Comparison of ENCODE assay signal across 8 mouse cellular contexts in genomic region chr3:121535813-121536504, GRCm38 (mm10). TPM values are rescaled to one million over a fixed set of nuclear protein-coding genes. Genes with fewer than 3 reads are reported as not detected.
DNase-seq lines count a peak whose midpoint lies in the region.

No protein-coding gene starts in this region.

- peak; percentile 31 for DNase-seq in gastrocnemius, postnatal 10 days
- no peak for DNase-seq in gastrocnemius, adult 8-10 months (ENCODE audit: low spot score in 2 of 2)
- DNase-seq in urinary bladder, postnatal 14 days (ENCODE audit: low spot score), result peak; percentile 54
- no peak for DNase-seq in urinary bladder, postnatal 25 days (ENCODE audit: low spot score)
- peak; percentile 68 to 70 for DNase-seq in cerebellum, postnatal 14 days
- DNase-seq in kidney, postnatal 4 days, result peak; percentile 60 to 66
- DNase-seq in mesoderm, embryonic 11.5 days (ENCODE audit: low read depth, low spot score), result peak; percentile 63
- DNase-seq in urinary bladder, postnatal 10 days (ENCODE audit: low spot score), result no peak

RNA-seq across cellular contexts. Expression of gene Slc44a3, which starts 3.8 kb away (rescaled TPM):
- under 1 TPM; 0.18 to 0.33 TPM for total RNA-seq in gastrocnemius, postnatal 10 days (2021)
- under 1 TPM in 1 of 4 experiments, not detected in 3; 0.34 TPM for total RNA-seq in gastrocnemius, adult 8-10 months (2022)

Comparison
In these comparisons a context has a peak if more than half of its experiments do, and no peak if none do; other contexts are left out.
1. DNase-seq: peak in gastrocnemius, postnatal 10 days (single experiment), urinary bladder, postnatal 14 days (single experiment), cerebellum, postnatal 14 days (2 of 2), kidney, postnatal 4 days (2 of 2) and mesoderm, embryonic 11.5 days (single experiment); none in gastrocnemius, adult 8-10 months (0 of 2), urinary bladder, postnatal 25 days (single experiment) and urinary bladder, postnatal 10 days (single experiment).